Mouse (Mus musculus): ENCODE results near the gene Med25. TPM values are rescaled to one million over a fixed set of nuclear protein-coding genes. Genes with fewer than 3 reads are reported as not detected.

The Med25 gene
- polyA plus RNA-seq, 1 experiment from 2014 or later: 86.6 TPM

GRCm38 (mm10) chr7:44860576-44861428 lies 31.7 kb downstream of the Med25 start:
- Histone ChIP-seq H3K9ac (ENCODE audit: low read depth, low read length) (0 out of 2 replicates have a peak overlapping the region, but pooled peaks have one; percentile 12), H3K36me3 (ENCODE audit: control insufficient read depth, insufficient read depth, low read length) (peaks cover 21% of the 10 kb centered on the region), H3K4me3 (ENCODE audit: low read length) (no peak overlapping the region), H3K4me2 (ENCODE audit: low read depth, low read length) (no peak overlapping the region), H3K9me3 (ENCODE audit: control insufficient read depth, low read length) (no peaks in the 10 kb centered on the region), H3K4me1 (ENCODE audit: control insufficient read depth, insufficient read depth, low read length) (peaks cover 31% of the 10 kb centered on the region), H3K27ac (ENCODE audit: low read length) (peak overlapping the region; percentile 28), H3K27me3 (replicated peaks; ENCODE audit: control insufficient read depth, insufficient read depth, low read length) (no peaks in the 10 kb centered on the region)
- 54% methylated on average over 22 of the region's 22 CpGs for WGBS
- peak; percentile 22 for ATAC-seq

GRCm38 (mm10) chr7:44859896-44860295 lies 32.6 kb downstream of the Med25 start:
- no peaks in the 10 kb centered on the region for H3K27me3 ChIP-seq (replicated peaks; ENCODE audit: control insufficient read depth, insufficient read depth, low read length)
- peaks cover 17% of the 10 kb centered on the region for H3K36me3 ChIP-seq (ENCODE audit: control insufficient read depth, insufficient read depth, low read length)
- no peak overlapping the region for H3K27ac ChIP-seq (ENCODE audit: low read length)
- no peak overlapping the region for H3K4me3 ChIP-seq (ENCODE audit: low read length)
- peaks cover 31% of the 10 kb centered on the region for H3K4me1 ChIP-seq (ENCODE audit: control insufficient read depth, insufficient read depth, low read length)
- no peak for ATAC-seq
- 90% methylated on average over 11 of the region's 11 CpGs for WGBS
- no peak overlapping the region for H3K4me2 ChIP-seq (ENCODE audit: low read depth, low read length)
- no peak overlapping the region for H3K9ac ChIP-seq (ENCODE audit: low read depth, low read length)
- H3K9me3 ChIP-seq (ENCODE audit: control insufficient read depth, low read length): no peaks in the 10 kb centered on the region

DNA sequence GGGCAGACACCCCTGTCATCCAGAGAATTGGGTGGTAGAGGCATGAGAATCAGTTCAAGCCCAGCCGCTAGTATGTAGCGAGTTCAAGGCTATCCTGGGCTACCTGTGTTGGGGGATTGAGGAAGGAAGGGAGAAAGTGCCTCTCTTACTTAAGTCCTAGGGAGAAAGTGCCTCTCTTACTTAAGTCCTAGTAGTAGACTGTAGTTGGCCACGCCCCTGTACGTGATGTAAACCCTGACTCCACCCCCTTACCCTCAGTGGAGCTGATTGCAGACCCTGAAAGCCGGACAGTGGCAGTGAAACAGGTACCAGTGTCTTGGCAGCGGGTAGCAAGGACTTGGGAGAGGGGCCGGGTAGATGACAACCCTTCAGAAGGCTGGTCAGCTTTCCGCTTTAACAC lies 34.6 kb downstream of the Med25 start:
- 31% methylated on average over 8 of the region's 8 CpGs for WGBS
- Histone ChIP-seq H3K4me1 (ENCODE audit: control insufficient read depth, insufficient read depth, low read length) (peaks cover 40% of the 10 kb centered on the region), H3K9me3 (ENCODE audit: control insufficient read depth, low read length) (no peaks in the 10 kb centered on the region), H3K9ac (ENCODE audit: low read depth, low read length) (peak overlapping the region; percentile 94), H3K36me3 (ENCODE audit: control insufficient read depth, insufficient read depth, low read length) (peaks cover 6% of the 10 kb centered on the region), H3K4me3 (ENCODE audit: low read length) (peak overlapping the region; percentile 90), H3K27ac (ENCODE audit: low read length) (no peak overlapping the region), H3K4me2 (ENCODE audit: low read depth, low read length) (peak overlapping the region; percentile 72), H3K27me3 (replicated peaks; ENCODE audit: control insufficient read depth, insufficient read depth, low read length) (no peaks in the 10 kb centered on the region)
- ATAC-seq: no peak

- peak; percentile 29 for ATAC-seq
- H3K4me1 ChIP-seq (ENCODE audit: control insufficient read depth, insufficient read depth, low read length): peaks cover 40% of the 10 kb centered on the region
- peak within 1 kb of the TSS; percentile 94 for H3K9ac ChIP-seq (ENCODE audit: low read depth, low read length)
- peak within 1 kb of the TSS; percentile 90 for H3K4me3 ChIP-seq (ENCODE audit: low read length)
- no peaks in the 10 kb centered on the region; the same call in 1 of the 2 replicates for H3K36me3 ChIP-seq (ENCODE audit: control insufficient read depth, insufficient read depth, low read length)
- peak within 1 kb of the TSS; percentile 72 for H3K4me2 ChIP-seq (ENCODE audit: low read depth, low read length)
- under 1% methylated on average over 32 of the region's 32 CpGs for WGBS
- H3K27me3 ChIP-seq (replicated peaks; ENCODE audit: control insufficient read depth, insufficient read depth, low read length): no peaks in the 10 kb centered on the region
- H3K27ac ChIP-seq (ENCODE audit: low read length): peak within 1 kb of the TSS; percentile 94
- H3K9me3 ChIP-seq (ENCODE audit: control insufficient read depth, low read length): no peaks in the 10 kb centered on the region
Observed at GRCm38 (mm10) chr7:44857042-44857552, 35.4 kb downstream of the Med25 start, which contains the start of gene Pnkp. Pnkp (plus strand) TSS chr7:44857139.

- ATAC-seq: no peak
- Histone ChIP-seq H3K36me3 (ENCODE audit: control insufficient read depth, insufficient read depth, low read length) (peaks cover 2% of the 10 kb centered on the region; the same call in 1 of the 2 replicates), H3K4me3 (ENCODE audit: low read length) (peak overlapping the region; percentile 90), H3K9me3 (ENCODE audit: control insufficient read depth, low read length) (no peaks in the 10 kb centered on the region), H3K9ac (ENCODE audit: low read depth, low read length) (peak overlapping the region; percentile 40; the same call in 1 of the 2 replicates), H3K4me1 (ENCODE audit: control insufficient read depth, insufficient read depth, low read length) (peaks cover 43% of the 10 kb centered on the region), H3K27ac (ENCODE audit: low read length) (peak overlapping the region; percentile 94), H3K27me3 (replicated peaks; ENCODE audit: control insufficient read depth, insufficient read depth, low read length) (no peaks in the 10 kb centered on the region), H3K4me2 (ENCODE audit: low read depth, low read length) (peak overlapping the region; percentile 72)
- WGBS: 57% methylated on average over 9 of the region's 9 CpGs
Observed at GRCm38 (mm10) chr7:44856265-44856916, 36.1 kb downstream of the Med25 start.

- Histone ChIP-seq H3K4me1 (ENCODE audit: control insufficient read depth, insufficient read depth, low read length) (peaks cover 49% of the 10 kb centered on the region), H3K36me3 (ENCODE audit: control insufficient read depth, insufficient read depth, low read length) (peaks cover 2% of the 10 kb centered on the region; the same call in 1 of the 2 replicates), H3K27me3 (replicated peaks; ENCODE audit: control insufficient read depth, insufficient read depth, low read length) (no peaks in the 10 kb centered on the region), H3K9me3 (ENCODE audit: control insufficient read depth, low read length) (no peaks in the 10 kb centered on the region), H3K4me2 (ENCODE audit: low read depth, low read length) (peak overlapping the region; percentile 83), H3K27ac (ENCODE audit: low read length) (peak overlapping the region; percentile 100), H3K4me3 (ENCODE audit: low read length) (peak overlapping the region; percentile 61), H3K9ac (ENCODE audit: low read depth, low read length) (peak overlapping the region; percentile 86)
- WGBS: 35% methylated on average over 10 of the region's 10 CpGs
- peak; percentile 18 for ATAC-seq
Observed at GRCm38 (mm10) chr7:44855036-44855435, 37.5 kb downstream of the Med25 start.

DNA sequence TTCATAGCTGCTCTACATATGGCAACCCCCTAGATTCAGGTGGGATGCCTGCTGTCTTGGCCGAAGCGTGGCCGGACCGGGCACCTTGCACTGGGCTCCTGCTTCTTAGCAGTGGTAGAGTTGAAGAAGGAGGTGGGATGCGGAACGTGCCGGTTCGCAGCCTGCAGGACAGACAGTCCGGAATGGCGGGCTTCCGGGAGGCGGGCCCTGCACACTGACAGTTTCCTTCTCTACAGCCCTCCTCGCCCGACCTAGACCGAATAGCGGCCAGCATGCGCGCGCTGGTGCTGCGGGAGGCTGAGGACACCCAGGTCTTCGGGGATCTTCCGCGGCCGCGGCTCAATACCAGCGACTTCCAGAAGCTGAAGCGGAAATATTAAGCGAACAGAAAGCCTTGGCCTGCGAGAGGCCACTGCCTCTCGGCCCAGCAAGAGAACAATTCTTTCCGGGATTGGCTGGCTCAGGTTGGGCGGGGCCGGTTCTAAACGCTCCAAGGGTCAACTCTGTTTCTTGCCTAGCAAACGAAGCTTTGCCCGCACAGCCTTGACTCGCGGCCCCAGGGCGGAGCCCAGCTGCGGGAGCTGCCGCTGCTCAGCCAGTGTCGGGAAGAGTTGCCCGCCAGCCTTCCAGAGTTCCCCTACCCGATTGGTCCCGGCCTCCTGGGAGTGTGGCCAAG lies 38.0 kb downstream of the Med25 start:
- Histone ChIP-seq H3K27me3 (replicated peaks; ENCODE audit: control insufficient read depth, insufficient read depth, low read length) (no peaks in the 10 kb centered on the region), H3K4me3 (ENCODE audit: low read length) (peak overlapping the region; percentile 61), H3K9ac (ENCODE audit: low read depth, low read length) (peak overlapping the region; percentile 86), H3K4me2 (ENCODE audit: low read depth, low read length) (peak overlapping the region; percentile 83), H3K9me3 (ENCODE audit: control insufficient read depth, low read length) (no peaks in the 10 kb centered on the region), H3K4me1 (ENCODE audit: control insufficient read depth, insufficient read depth, low read length) (peaks cover 49% of the 10 kb centered on the region), H3K36me3 (ENCODE audit: control insufficient read depth, insufficient read depth, low read length) (0 out of 2 replicates have a peak, but pooled peaks cover 2% of the 10 kb centered on the region), H3K27ac (ENCODE audit: low read length) (peak overlapping the region; percentile 100)
- whole genome bisulfite sequencing: 2% methylated on average over 45 of the region's 45 CpGs
- ATAC-seq: peak; percentile 83

DNA sequence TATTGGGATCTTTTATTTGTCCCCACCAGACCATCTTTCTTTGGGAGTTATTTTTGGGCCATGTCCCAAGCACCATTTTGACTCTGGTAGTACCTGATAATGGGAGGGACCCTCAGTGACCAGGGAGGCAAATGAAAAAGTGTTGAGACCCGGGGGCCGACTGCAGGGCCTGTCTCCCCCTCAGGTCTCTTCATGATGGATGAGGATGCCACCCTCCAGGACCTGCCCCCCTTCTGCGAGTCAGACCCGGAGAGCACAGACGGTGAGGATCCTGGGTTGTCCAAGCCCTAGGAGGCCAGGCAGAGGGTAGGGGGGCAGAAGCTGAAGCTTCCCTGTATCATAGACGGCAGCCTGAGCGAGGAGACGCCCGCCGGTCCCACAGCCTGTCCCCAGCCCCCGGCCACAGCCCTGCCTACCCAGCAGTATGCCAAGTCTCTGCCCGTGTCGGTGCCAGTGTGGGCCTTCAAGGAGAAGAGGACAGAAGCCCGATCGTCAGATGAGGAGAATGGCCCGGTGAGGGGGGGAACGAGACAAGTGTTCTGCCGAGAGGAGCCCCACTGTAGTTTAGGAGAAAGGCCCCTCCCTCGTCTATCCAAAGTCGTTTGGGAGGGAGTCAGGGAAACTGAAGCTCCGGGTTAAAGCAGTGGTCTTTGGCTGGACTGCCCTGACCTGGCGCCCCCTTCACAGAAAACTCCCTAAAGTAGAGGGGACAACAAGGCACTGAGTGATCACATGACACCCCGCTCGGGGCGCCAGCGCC lies 38.7 kb downstream of the Med25 start:
- peak overlapping the region; percentile 83 for H3K4me2 ChIP-seq (ENCODE audit: low read depth, low read length)
- H3K4me1 ChIP-seq (ENCODE audit: control insufficient read depth, insufficient read depth, low read length): peaks cover 49% of the 10 kb centered on the region
- 28% methylated on average over 26 of the region's 26 CpGs for WGBS
- H3K27ac ChIP-seq (ENCODE audit: low read length): peak overlapping the region; percentile 100
- H3K36me3 ChIP-seq (ENCODE audit: control insufficient read depth, insufficient read depth, low read length): 0 out of 2 replicates have a peak, but pooled peaks cover 2% of the 10 kb centered on the region
- no peaks in the 10 kb centered on the region for H3K9me3 ChIP-seq (ENCODE audit: control insufficient read depth, low read length)
- H3K4me3 ChIP-seq (ENCODE audit: low read length): peak overlapping the region; percentile 61
- no peak for ATAC-seq
- peak overlapping the region; percentile 86 for H3K9ac ChIP-seq (ENCODE audit: low read depth, low read length)
- H3K27me3 ChIP-seq (replicated peaks; ENCODE audit: control insufficient read depth, insufficient read depth, low read length): no peaks in the 10 kb centered on the region
